In genomic region chr14:20970389-20970788, GRCm38 (mm10) we compare ENCODE assay signal across 9 mouse cellular contexts. TPM values are rescaled to one million over a fixed set of nuclear protein-coding genes. Genes with fewer than 3 reads are reported as not detected.
DNase-seq lines count a peak whose midpoint lies in the region; ATAC-seq lines count a peak whose summit lies in the region.
"Had no signal": no experiment of that assay in that cellular context is flagged by ENCODE, and none has a peak within 500 bp of the region (broad histone marks: within the 10 kb centered on the region; RNA-seq: fewer than 3 reads in every experiment).

No protein-coding gene starts in this region.

- no peak overlapping the region for H3K9ac ChIP-seq in heart, embryonic 15.5 days
- no peak overlapping the region for H3K9ac ChIP-seq in midbrain, embryonic 13.5 days (replicated peaks)
- H3K9ac ChIP-seq in neural tube, embryonic 15.5 days (replicated peaks) = no peak overlapping the region
- H3K9ac ChIP-seq: neural tube, embryonic 13.5 days had no signal

- peaks cover 24% of the 10 kb centered on the region for H3K4me1 ChIP-seq in heart, embryonic 15.5 days (replicated peaks)
- H3K4me1 ChIP-seq in midbrain, embryonic 13.5 days (replicated peaks) = peaks cover 29% of the 10 kb centered on the region
- peaks cover 16% of the 10 kb centered on the region for H3K4me1 ChIP-seq in midbrain, embryonic 10.5 days
- peaks cover 11% of the 10 kb centered on the region for H3K4me1 ChIP-seq in neural tube, embryonic 15.5 days

- DNase-seq in CD4-positive, CD25-positive, alpha-beta regulatory T cell, adult 2 months (ENCODE audit: low read depth, low spot score) = peak; percentile 6
- DNase-seq in heart, postnatal 25 days (ENCODE audit: low spot score) = no peak
- no peak for DNase-seq in midbrain, embryonic 10.5 days (ENCODE audit: low spot score)
- no peak for DNase-seq in left cerebral cortex, adult 11 months (ENCODE audit: low spot score)

- ATAC-seq in CD4-positive, CD25-positive, alpha-beta regulatory T cell, adult 4 months = no peak
- ATAC-seq in heart, embryonic 15.5 days (replicated peaks; ENCODE audit: insufficient number of reproducible peaks, insufficient read depth, low FRiP score, low read depth) = no peak
- no peak for ATAC-seq in midbrain, embryonic 13.5 days
- no peak for ATAC-seq in neural tube, embryonic 15.5 days (ENCODE audit: low FRiP score)

- H3K27me3 ChIP-seq in heart, embryonic 15.5 days = no peaks in the 10 kb centered on the region
- no peaks in the 10 kb centered on the region for H3K27me3 ChIP-seq in midbrain, embryonic 13.5 days
- H3K27me3 ChIP-seq in midbrain, embryonic 10.5 days (ENCODE audit: low read depth, poor library complexity, severe bottlenecking) = no peaks in the 10 kb centered on the region
- no peaks in the 10 kb centered on the region for H3K27me3 ChIP-seq in neural tube, embryonic 15.5 days (replicated peaks)
- H3K27me3 ChIP-seq: neural tube, embryonic 13.5 days had no signal

- H3K4me2 ChIP-seq in heart, embryonic 15.5 days = no peak overlapping the region; the same call in 1 of the 2 replicates
- no peak overlapping the region for H3K4me2 ChIP-seq in midbrain, embryonic 13.5 days (replicated peaks)
- no peak overlapping the region for H3K4me2 ChIP-seq in neural tube, embryonic 15.5 days
- H3K4me2 ChIP-seq: neural tube, embryonic 13.5 days had no signal

- intact Hi-C loops in heart, postnatal 25 days (cut with DNase I) = no loop called here

- H3K9me3 ChIP-seq in heart, embryonic 15.5 days (replicated peaks) = no peaks in the 10 kb centered on the region
- H3K9me3 ChIP-seq in midbrain, embryonic 13.5 days = no peaks in the 10 kb centered on the region
- no peaks in the 10 kb centered on the region for H3K9me3 ChIP-seq in midbrain, embryonic 10.5 days (replicated peaks)
- H3K9me3 ChIP-seq in neural tube, embryonic 15.5 days (replicated peaks) = no peaks in the 10 kb centered on the region
- H3K9me3 ChIP-seq: neural tube, embryonic 13.5 days had no signal

- H3K36me3 ChIP-seq in heart, embryonic 15.5 days = no peaks in the 10 kb centered on the region
- no peaks in the 10 kb centered on the region for H3K36me3 ChIP-seq in midbrain, embryonic 13.5 days
- no peaks in the 10 kb centered on the region for H3K36me3 ChIP-seq in midbrain, embryonic 10.5 days
- H3K36me3 ChIP-seq in neural tube, embryonic 15.5 days = no peaks in the 10 kb centered on the region
- H3K36me3 ChIP-seq: neural tube, embryonic 13.5 days had no signal

- 37% methylated on average over 6 of the region's 6 CpGs for WGBS in heart, embryonic 15.5 days
- 52% methylated on average over 6 of the region's 6 CpGs for WGBS in midbrain, embryonic 13.5 days
- WGBS in midbrain, embryonic 10.5 days = 70% methylated on average over 6 of the region's 6 CpGs
- 41% methylated on average over 6 of the region's 6 CpGs for WGBS in neural tube, embryonic 15.5 days

- no peak overlapping the region for H3K4me3 ChIP-seq in heart, embryonic 15.5 days
- no peak overlapping the region for H3K4me3 ChIP-seq in midbrain, embryonic 13.5 days (replicated peaks)
- H3K4me3 ChIP-seq in midbrain, embryonic 10.5 days = no peak overlapping the region
- no peak overlapping the region for H3K4me3 ChIP-seq in neural tube, embryonic 15.5 days (replicated peaks)
- H3K4me3 ChIP-seq: neural tube, embryonic 13.5 days had no signal

- H3K27ac ChIP-seq in heart, embryonic 15.5 days = peak overlapping the region; percentile 68
- H3K27ac ChIP-seq in midbrain, embryonic 13.5 days = 0 out of 2 replicates have a peak overlapping the region, but pooled peaks have one; percentile 31
- H3K27ac ChIP-seq in midbrain, embryonic 10.5 days (replicated peaks) = no peak overlapping the region
- peak overlapping the region; percentile 2; the same call in 1 of the 2 replicates for H3K27ac ChIP-seq in neural tube, embryonic 15.5 days (replicated peaks)

RNA-seq across cellular contexts. Expression of gene Vcl, which starts 41.2 kb away (rescaled TPM):
- polyA plus RNA-seq in CD4-positive, CD25-positive, alpha-beta regulatory T cell, adult 4 months (2017; shearing (Covaris generic)) = 1 to 10 TPM; 1.4 to 2.6 TPM
- 82.2 and 89.1 TPM in 2 replicates for polyA plus RNA-seq in heart, embryonic 15.5 days (2015; fragmentation: Nextera tagmentation; extraction: Ambion mirVana)
- total RNA-seq in heart, postnatal 25 days (2021) = 100 to 1,000 TPM; 126 to 132 TPM
- 9.7 and 11.2 TPM in 2 replicates for polyA plus RNA-seq in midbrain, embryonic 13.5 days (2015; fragmentation: Nextera tagmentation; extraction: Ambion mirVana)
- 29.6 and 30.1 TPM in 2 replicates for polyA plus RNA-seq in midbrain, embryonic 10.5 days (2016; fragmentation: Nextera tagmentation; extraction: Ambion mirVana)
- polyA plus RNA-seq in neural tube, embryonic 15.5 days (2015; fragmentation: Nextera tagmentation; extraction: Ambion mirVana) = 17.5 and 23.3 TPM in 2 replicates
